Mouse (Mus musculus): ENCODE results near the gene Bsn. TPM values are rescaled to one million over a fixed set of nuclear protein-coding genes. Genes with fewer than 3 reads are reported as not detected.

Bsn gene
- total RNA-seq, 2 experiments from 2014 or later = 261 to 275 TPM

- intact Hi-C loops (cut with DNase I) = no loop called here
Observed at GRCm38 (mm10) chr9:108107867-108108266, 82.3 kb downstream of the Bsn start.

GRCm38 (mm10) chr9:108106090-108106489, 84.1 kb downstream of the Bsn start:
- no peak for DNase-seq (ENCODE audit: low spot score in 2 of 2)
- intact Hi-C loops (cut with DNase I) = no loop called here

More at GRCm38 (mm10) chr9:108107867-108108266, 82.3 kb downstream of the Bsn start:
- DNase-seq (ENCODE audit: low spot score in 2 of 2) = no peak

DNA sequence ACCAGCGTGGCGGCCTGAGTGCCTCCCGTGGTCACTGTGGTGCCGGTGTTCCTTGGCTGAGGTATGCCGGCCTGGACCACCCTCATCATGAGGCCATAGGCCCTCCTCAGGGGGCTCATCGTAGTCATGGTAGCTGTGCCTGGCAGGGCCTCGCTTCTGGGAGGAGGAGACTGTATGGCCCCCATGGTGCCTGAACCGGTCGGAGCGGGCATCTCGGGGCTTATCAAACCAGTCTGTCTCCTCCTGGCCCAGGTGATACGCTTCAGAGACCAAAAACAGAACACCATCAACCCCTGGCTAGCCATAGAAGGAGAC, 84.7 kb downstream of the Bsn start:
- DNase-seq (ENCODE audit: low spot score in 2 of 2) = no peak
- intact Hi-C loops (cut with DNase I) = no loop called here

GRCm38 (mm10) chr9:108104766-108105548, 85.2 kb downstream of the Bsn start:
- no peak for DNase-seq (ENCODE audit: low spot score in 2 of 2)
- intact Hi-C loops (cut with DNase I) = no loop called here

DNA sequence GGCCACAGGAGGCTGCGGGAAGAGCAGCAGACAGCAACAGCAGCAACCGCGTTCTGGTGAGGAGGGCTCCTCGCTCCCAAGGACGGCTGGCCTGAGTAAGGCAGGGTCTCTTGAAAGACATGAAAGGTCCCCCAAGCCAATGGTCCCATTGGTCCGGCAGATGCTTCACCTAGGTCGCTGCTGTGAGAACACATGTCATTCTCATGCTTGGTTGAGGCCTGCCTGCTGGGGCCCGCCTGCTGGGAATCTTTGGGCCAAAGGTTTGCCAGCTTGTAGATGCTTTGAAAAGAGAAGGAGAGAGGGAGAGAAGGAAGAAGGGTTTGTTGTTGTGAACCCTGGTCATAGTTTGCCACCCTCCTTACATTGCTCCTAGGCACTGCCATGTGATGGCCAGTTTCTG, 90.6 kb downstream of the Bsn start:
- no peak for DNase-seq (ENCODE audit: low spot score in 2 of 2)
- intact Hi-C loops (cut with DNase I) = no loop called here

- no peak for DNase-seq (ENCODE audit: low spot score in 2 of 2)
- intact Hi-C loops (cut with DNase I) = loop anchor here (1.0 to 2.0 kb wide), 2 partner anchors 105 to 189 kb away; no protein-coding TSS in a partner anchor
Observed at GRCm38 (mm10) chr9:108095949-108096712, 94.1 kb downstream of the Bsn start.

- intact Hi-C loops (cut with DNase I) = loop anchor here (1.0 to 2.0 kb wide), 2 partner anchors 106 to 189 kb away; no protein-coding TSS in a partner anchor
- DNase-seq (ENCODE audit: low spot score in 2 of 2) = peak; percentile 70 to 71
Observed at GRCm38 (mm10) chr9:108095518-108095917, 94.7 kb downstream of the Bsn start.

DNA sequence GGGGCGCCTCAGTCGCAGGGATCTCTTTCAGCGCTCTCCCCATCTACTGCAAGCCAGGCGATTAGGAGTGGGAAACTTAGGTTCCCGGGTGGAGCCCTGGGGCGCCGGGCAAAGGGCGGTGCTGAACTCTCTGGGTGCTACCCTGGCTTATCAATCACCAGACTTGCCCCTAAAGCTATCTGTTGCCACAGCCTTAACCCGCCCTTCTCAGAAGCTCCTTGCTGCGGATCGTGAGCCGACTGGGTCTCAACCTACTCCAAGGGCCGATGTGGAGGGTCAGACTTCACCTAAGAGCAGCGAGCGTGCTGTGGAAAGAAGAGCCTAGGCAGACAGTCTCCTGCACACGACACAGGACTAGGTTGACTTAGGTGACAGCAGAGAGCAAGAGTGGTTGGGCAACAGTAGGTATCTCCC, 95.2 kb downstream of the Bsn start:
- no peak for DNase-seq (ENCODE audit: low spot score in 2 of 2)
- intact Hi-C loops (cut with DNase I) = loop anchor here (1.0 to 2.0 kb wide), 2 partner anchors 106 to 190 kb away; no protein-coding TSS in a partner anchor

DNA sequence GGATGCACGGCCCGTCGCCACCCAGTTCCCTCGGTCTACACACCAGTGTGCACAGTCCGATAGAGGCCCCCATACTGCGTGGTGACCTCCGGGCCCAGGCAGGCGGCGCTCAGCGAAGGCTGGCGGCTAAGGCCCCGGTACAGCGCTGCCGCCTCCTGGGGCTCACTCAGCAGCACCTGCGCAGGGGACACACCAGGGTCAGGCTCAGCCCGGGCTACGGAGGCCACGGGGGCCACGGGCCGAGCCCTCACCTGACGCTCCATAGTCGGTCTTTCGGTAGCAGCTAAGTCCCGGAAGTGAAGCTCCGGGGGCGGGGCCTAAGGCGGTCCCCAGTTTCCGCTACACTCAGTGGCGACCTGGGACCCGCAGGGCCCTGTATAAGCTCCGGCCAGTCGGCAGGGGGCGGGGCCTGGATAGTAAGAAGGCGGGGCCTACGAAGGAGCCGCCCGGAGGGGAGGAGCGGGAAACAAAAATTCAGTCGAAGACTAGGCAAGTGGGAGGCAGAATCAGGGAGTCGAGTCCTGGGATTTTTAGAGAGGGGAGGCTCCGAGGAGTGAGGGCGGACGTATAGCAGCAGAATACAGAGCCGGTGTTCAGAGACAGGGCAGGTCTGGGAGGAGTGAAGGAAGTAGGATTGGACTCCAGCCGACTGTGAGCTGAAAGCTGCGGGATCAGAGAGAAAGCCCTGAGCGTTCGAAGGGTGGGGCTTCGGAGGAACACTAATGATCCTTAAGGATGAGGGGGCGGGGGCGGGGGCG, 95.8 kb downstream of the Bsn start, which contains the start of gene Apeh:
Gene Apeh, minus strand, starts transcription at position 423 of the 758 bp plus-strand sequence.
- intact Hi-C loops (cut with DNase I) = loop anchor here (2.0 kb wide), 1 partner anchor 190 kb away; no protein-coding TSS in a partner anchor
- DNase-seq (ENCODE audit: low spot score in 2 of 2) = peak; percentile 85 to 87

DNA sequence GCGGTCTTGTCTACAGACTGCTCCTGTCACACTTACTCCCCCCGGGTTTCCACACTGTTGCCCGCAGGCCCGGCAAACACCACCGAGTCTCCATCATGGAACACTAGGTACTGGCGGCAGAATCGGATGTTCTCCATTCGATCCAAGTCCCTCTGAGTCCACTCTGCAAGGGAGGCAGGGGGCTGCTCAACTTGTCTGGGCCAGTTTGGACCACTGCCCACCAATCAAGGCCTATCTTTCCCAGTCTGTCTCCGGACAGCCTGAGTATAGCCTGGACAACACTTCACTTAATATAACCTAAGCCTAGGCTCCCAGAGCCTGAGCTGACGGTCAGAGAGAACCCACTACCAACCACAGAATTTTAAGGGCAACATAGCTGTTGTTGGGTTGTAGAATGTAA, 96.6 kb downstream of the Bsn start:
- DNase-seq (ENCODE audit: low spot score in 2 of 2) = no peak
- intact Hi-C loops (cut with DNase I) = no loop called here

GRCm38 (mm10) chr9:108090611-108091120, 99.5 kb downstream of the Bsn start:
- intact Hi-C loops (cut with DNase I) = no loop called here
- DNase-seq (ENCODE audit: low spot score in 2 of 2) = no peak

- intact Hi-C loops (cut with DNase I) = no loop called here
- DNase-seq (ENCODE audit: low spot score in 2 of 2) = no peak
Observed at GRCm38 (mm10) chr9:108085261-108085660, 104.9 kb downstream of the Bsn start.

- no peak for DNase-seq (ENCODE audit: low spot score in 2 of 2)
- intact Hi-C loops (cut with DNase I) = no loop called here
Observed at GRCm38 (mm10) chr9:108083561-108083960, 106.6 kb downstream of the Bsn start.

DNA sequence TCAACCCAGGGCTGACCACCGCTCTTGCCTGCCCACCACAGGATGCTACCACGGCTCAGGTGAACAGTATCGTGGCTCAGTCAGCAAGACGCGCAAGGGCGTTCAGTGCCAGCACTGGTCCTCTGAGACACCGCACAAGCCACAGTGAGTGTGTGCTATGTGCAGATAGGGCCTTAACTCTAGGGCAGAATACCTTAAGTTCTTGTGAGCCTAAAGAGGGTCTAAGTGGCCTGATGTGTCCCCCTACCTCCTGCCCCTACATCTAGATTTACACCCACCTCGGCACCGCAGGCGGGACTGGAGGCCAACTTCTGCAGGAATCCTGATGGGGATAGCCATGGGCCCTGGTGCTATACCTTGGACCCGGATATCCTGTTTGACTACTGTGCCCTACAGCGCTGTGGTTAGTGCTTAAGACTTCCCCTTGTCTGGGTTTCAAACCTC, 107.2 kb downstream of the Bsn start, which contains the start of gene Rnf123:
Gene Rnf123, minus strand, starts transcription at position 359 of the 444 bp plus-strand sequence.
- intact Hi-C loops (cut with DNase I) = no loop called here
- no peak for DNase-seq (ENCODE audit: low spot score in 2 of 2)

DNA sequence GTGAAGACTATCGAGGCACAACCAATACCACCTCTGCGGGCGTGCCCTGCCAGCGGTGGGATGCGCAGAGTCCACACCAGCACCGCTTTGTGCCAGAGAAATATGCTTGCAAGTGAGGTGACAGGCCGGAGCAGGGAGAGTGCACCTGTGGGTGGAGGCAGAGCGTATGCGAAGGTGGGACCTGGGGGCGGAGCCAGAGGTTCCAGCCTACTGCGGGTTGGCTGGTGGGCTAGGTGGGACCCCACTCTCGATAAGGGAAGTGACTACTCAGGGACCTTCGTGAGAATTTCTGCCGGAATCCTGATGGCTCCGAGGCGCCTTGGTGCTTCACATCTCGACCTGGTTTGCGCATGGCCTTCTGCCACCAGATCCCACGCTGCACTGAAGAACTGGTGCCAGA, 107.6 kb downstream of the Bsn start:
- intact Hi-C loops (cut with DNase I) = no loop called here
- DNase-seq (ENCODE audit: low spot score in 2 of 2) = no peak

DNA sequence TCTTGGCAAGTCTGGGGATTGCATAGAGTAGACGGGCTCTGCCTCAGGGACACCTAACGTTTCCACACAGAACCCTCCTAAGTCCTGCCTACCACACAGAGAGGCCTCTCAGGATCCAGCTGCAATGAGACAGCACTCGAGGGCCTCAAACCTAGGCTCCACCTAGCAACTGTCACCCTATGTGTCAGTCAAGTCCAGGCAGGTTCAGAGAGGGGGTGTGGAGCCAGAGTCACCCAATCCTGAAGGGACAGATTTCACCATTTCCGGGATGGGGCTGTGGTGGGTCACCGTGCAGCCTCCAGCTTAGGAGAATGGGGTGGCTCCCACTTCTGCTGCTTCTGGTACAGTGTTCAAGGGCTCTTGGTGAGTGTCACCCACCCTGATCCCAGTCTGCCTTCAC, 110.0 kb downstream of the Bsn start, which contains the start of gene Mst1:
Gene Mst1, plus strand, starts transcription at position 269 of the 400 bp plus-strand sequence.
- DNase-seq (ENCODE audit: low spot score in 2 of 2) = no peak
- intact Hi-C loops (cut with DNase I) = no loop called here

GRCm38 (mm10) chr9:108073141-108073930, 116.8 kb downstream of the Bsn start:
- intact Hi-C loops (cut with DNase I) = no loop called here
- DNase-seq (ENCODE audit: low spot score in 2 of 2) = no peak

DNA sequence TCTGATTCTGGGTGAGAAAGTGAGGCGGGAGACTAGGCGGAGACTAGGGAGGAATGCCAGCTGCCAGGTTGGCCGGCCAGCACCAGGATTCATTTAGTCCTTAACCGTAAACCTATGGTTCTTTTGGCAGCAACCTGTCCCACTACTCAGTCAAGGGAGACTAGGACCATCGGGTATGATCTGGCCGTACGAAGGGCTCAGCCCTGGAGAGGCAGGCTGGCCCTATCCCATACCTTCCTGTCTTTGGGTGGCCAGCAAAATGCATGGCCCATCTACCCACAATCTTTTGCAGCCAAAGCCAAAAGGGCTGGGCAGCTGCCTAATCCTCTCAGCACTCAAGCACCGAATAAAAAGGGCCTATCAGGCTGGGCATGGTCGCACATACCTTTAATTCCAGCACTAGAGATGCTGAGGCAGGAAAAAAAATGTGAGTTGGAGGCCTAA, 117.7 kb downstream of the Bsn start:
- no peak for DNase-seq (ENCODE audit: low spot score in 2 of 2)
- intact Hi-C loops (cut with DNase I) = no loop called here

DNA sequence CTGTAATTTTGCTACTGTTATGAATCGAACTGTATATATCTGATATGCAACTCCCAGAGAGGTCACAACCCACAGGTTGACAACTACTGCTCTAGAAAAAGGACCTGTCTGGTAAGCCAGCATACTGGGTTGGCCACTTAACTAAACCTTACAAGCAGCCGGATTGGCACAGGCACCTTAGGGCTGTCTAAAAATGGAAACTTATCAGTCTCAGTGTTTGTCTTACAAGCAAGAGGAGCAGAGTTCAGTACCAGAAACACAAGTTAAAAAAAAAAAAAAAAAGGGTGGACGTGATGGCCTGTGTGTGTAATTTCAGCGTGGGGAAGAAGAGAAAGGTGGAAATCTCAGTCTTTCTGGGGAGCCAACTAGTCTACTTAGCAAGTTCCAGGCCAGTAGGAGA, 118.4 kb downstream of the Bsn start:
- intact Hi-C loops (cut with DNase I) = no loop called here

More for the DNA sequence above, 118.4 kb downstream of the Bsn start:
- no peak for DNase-seq (ENCODE audit: low spot score in 2 of 2)
